Mouse (Mus musculus) lung, postnatal 0 days (tissue): ENCODE data around the gene Psmd6. TPM values are rescaled to one million over a fixed set of nuclear protein-coding genes. Genes with fewer than 3 reads are reported as not detected.

ENCODE experiments used
- ATAC-seq: fragments of 200-750 bp; cut with Nextera tagmentation; 2 replicates; pipeline ENCODE4 v1.8.0; 2017; ENCODE audit warnings: moderate library complexity
- DNase-seq: peaks from one replicate; pipeline ENCODE4 v3.0.0-alpha.2; 2016; ENCODE audit warnings: low spot score
- H3K27ac ChIP-seq: fragments of 300-500 bp; sonication (generic); 2 replicates; pipeline ENCODE4 v1.5.1; 2014; ENCODE audit warnings: antibody characterized with exemption, mild to moderate bottlenecking, low read length, mixed read lengths
- H3K27me3 ChIP-seq: fragments of 300-500 bp; sonication (generic); replicated peaks from 2 replicates; pipeline ENCODE4 v1.6.1; 2014; ENCODE audit warnings: low read length, mixed read lengths; ENCODE audit not compliant: insufficient read depth
- H3K36me3 ChIP-seq: fragments of 300-500 bp; sonication (generic); 2 replicates; pipeline ENCODE4 v1.6.1; 2014; ENCODE audit warnings: low read length, mixed read lengths; ENCODE audit not compliant: insufficient read depth
- H3K4me1 ChIP-seq: fragments of 300-500 bp; sonication (generic); 2 replicates; pipeline ENCODE4 v1.6.1; 2014; ENCODE audit warnings: antibody characterized with exemption, low read depth, low read length, mixed read lengths; ENCODE audit not compliant: insufficient read depth
- H3K4me2 ChIP-seq: fragments of 300-500 bp; sonication (generic); replicated peaks from 2 replicates; pipeline ENCODE4 v1.6.1; 2014; ENCODE audit warnings: low read depth, mild to moderate bottlenecking, low read length, moderate library complexity, mixed read lengths
- H3K4me3 ChIP-seq: fragments of 300-500 bp; sonication (generic); 2 replicates; pipeline ENCODE4 v1.5.1; 2014; ENCODE audit warnings: low read depth, low read length
- H3K9ac ChIP-seq: fragments of 300-500 bp; sonication (generic); replicated peaks from 2 replicates; pipeline ENCODE4 v1.6.1; 2014; ENCODE audit warnings: low read depth, mild to moderate bottlenecking
- H3K9me3 ChIP-seq: fragments of 300-500 bp; sonication (generic); 2 replicates; pipeline ENCODE4 v1.6.1; 2016; ENCODE audit warnings: low read length, mixed read lengths
- CTCF ChIP-seq: IDR thresholded peaks from 2 replicates; pipeline ENCODE4 v1.5.1; 2016; ENCODE audit warnings: antibody characterized with exemption, mild to moderate bottlenecking
- EP300 ChIP-seq: IDR thresholded peaks from 2 replicates; pipeline ENCODE4 v1.6.1; 2016; ENCODE audit warnings: antibody characterized with exemption, mild to moderate bottlenecking, control low read depth
- WGBS: fragments of 180-500 bp; shearing (Covaris S2); extraction: QIAGEN DNeasy Blood & Tissue Kit; methylation state at CpG from one replicate; pipeline ENCODE4 v1.1.7; 2014; 5-methylcytosine and 5-hydroxymethylcytosine counted together
- polyA plus RNA-seq: library from polyadenylated mRNA; unstranded; fragments of >200 nt; fragmentation: Nextera tagmentation; extraction: Ambion mirVana; gene quantifications from 2 replicates; pipeline ENCODE4 v1.2.1, GENCODE M21; 2015

Psmd6 gene
- polyA plus RNA-seq, 1 experiment from 2014 or later = 130 TPM

GRCm38 (mm10) chr14:14080604-14081194 lies 40.1 kb downstream of the Psmd6 start:
- Histone ChIP-seq H3K4me2 (no peak overlapping the region), H3K4me1 (no peaks in the 10 kb centered on the region), H3K27ac (no peak overlapping the region), H3K4me3 (no peak overlapping the region), H3K9ac (no peak overlapping the region), H3K36me3 (no peaks in the 10 kb centered on the region), H3K9me3 (no peaks in the 10 kb centered on the region), H3K27me3 (no peaks in the 10 kb centered on the region)
- ATAC-seq = no peak
- 93% methylated on average over 6 of the region's 6 CpGs for WGBS
- DNase-seq = no peak
- TF ChIP-seq CTCF (no peak), EP300 (no peak)

- 34% methylated on average over 4 of the region's 4 CpGs for WGBS
- H3K36me3 ChIP-seq = no peaks in the 10 kb centered on the region
- no peak overlapping the region for H3K4me2 ChIP-seq
- ATAC-seq (no peak), DNase-seq (peak; percentile 47)
- peaks cover 19% of the 10 kb centered on the region; the same call in 1 of the 2 replicates for H3K4me1 ChIP-seq
- H3K27me3 ChIP-seq = no peaks in the 10 kb centered on the region
- no peak overlapping the region for H3K4me3 ChIP-seq
- no peaks in the 10 kb centered on the region for H3K9me3 ChIP-seq
- TF ChIP-seq EP300 = no peak
- TF ChIP-seq CTCF = no peak
- no peak overlapping the region for H3K9ac ChIP-seq
- H3K27ac ChIP-seq = no peak overlapping the region
Measured at GRCm38 (mm10) chr14:14071456-14071855, 49.3 kb downstream of the Psmd6 start.

DNA sequence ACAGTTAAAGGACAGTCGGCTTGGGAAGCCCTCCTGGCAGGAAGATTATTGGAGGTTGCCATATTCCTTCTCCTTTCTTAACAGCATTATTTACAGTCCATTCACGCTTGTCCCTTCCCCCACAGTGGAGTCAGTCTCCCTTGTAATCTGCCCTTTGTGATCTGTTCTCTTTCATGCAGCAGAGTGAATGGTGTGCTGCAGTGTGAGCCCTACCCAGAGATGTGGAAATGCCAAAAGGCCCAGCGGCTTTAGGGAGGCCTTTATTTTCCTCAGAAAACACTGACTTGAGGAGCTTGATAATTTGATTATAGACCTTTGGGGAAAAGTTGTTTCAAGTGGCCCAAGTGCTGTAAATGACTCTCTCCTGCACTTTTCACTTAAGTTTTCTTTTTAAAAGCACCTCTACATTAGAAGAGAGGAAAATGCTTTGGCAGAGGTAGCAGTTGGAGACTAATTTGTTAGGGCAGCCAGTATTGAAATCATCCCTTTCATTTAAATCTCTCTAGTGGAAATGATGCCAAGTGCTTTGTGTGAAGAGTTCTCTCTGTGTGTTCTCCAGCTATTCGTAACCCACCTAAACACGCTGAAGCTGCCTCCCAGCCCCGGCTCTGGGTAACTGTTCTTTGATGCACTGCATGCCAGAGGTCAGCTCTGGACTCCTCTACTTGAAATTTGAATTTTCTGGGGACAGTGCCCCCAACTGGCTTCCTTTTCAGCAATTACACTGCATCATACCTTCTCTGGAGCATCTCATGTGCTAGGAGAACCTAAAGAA lies 50.1 kb downstream of the Psmd6 start:
- Histone ChIP-seq H3K4me1 (peaks cover 24% of the 10 kb centered on the region), H3K9me3 (no peaks in the 10 kb centered on the region), H3K27ac (peak overlapping the region; percentile 14; the same call in 1 of the 2 replicates), H3K4me3 (no peak overlapping the region), H3K9ac (no peak overlapping the region), H3K4me2 (no peak overlapping the region), H3K36me3 (no peaks in the 10 kb centered on the region), H3K27me3 (no peaks in the 10 kb centered on the region)
- DNase-seq (no peak), ATAC-seq (no peak)
- TF ChIP-seq CTCF (no peak), EP300 (no peak)
- 40% methylated on average over 6 of the region's 6 CpGs for WGBS

- Histone ChIP-seq H3K4me2 (peak overlapping the region; percentile 19), H3K27ac (peak overlapping the region; percentile 75), H3K4me3 (no peak overlapping the region), H3K4me1 (peaks cover 28% of the 10 kb centered on the region), H3K27me3 (no peaks in the 10 kb centered on the region), H3K9me3 (no peaks in the 10 kb centered on the region), H3K9ac (no peak overlapping the region), H3K36me3 (no peaks in the 10 kb centered on the region)
- TF ChIP-seq EP300 (no peak), CTCF (no peak)
- ATAC-seq = no peak
- WGBS = 36% methylated on average over 3 of the region's 3 CpGs
- no peak for DNase-seq
Measured at GRCm38 (mm10) chr14:14068553-14068952, 52.2 kb downstream of the Psmd6 start.

- ATAC-seq = peak; percentile 59
- Histone ChIP-seq H3K9ac (no peak overlapping the region), H3K4me1 (peaks cover 28% of the 10 kb centered on the region), H3K27ac (peak overlapping the region; percentile 75), H3K4me3 (no peak overlapping the region; the same call in 1 of the 2 replicates), H3K9me3 (no peaks in the 10 kb centered on the region), H3K36me3 (no peaks in the 10 kb centered on the region), H3K27me3 (no peaks in the 10 kb centered on the region), H3K4me2 (peak overlapping the region; percentile 19)
- TF ChIP-seq EP300 = no peak
- TF ChIP-seq CTCF = no peak
- peak; percentile 75 for DNase-seq
- WGBS = 15% methylated on average over 10 of the region's 10 CpGs
Measured at GRCm38 (mm10) chr14:14067648-14068472, 52.9 kb downstream of the Psmd6 start.

DNA sequence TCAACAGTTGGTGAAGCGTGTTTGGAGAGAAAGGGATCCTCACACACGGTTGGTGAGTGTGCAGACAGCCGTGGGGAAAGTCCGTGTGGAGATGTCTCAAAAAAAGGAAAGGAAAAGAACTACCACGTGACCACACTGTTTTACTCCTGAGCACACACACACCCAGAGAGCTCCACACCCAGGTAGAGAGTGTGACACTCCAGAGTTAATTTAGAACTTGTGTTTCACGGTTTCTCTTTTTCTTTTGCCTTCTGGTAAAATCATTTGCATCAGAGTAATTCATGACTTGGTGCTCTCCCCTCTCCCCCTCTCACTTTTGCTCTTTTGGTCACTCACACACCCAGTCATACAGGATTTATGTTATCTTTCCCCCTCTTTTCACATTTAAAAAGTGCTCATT lies 54.5 kb downstream of the Psmd6 start:
- ATAC-seq (no peak), DNase-seq (peak; percentile 52)
- Histone ChIP-seq H3K9me3 (no peaks in the 10 kb centered on the region), H3K4me1 (peaks cover 22% of the 10 kb centered on the region), H3K36me3 (no peaks in the 10 kb centered on the region), H3K4me3 (no peak overlapping the region), H3K27ac (peak overlapping the region; percentile 60; the same call in 1 of the 2 replicates), H3K9ac (no peak overlapping the region), H3K4me2 (no peak overlapping the region), H3K27me3 (no peaks in the 10 kb centered on the region)
- TF ChIP-seq CTCF (no peak), EP300 (no peak)
- WGBS = 53% methylated on average over 6 of the region's 6 CpGs
